Mouse (Mus musculus) neural tube, embryonic 13.5 days (tissue): ENCODE measurements at regions not wholly inside any gene's neighbourhood (a gene's known extent, or its start where the extent isn't known, plus 50 kb on each side); places are given as distances from the start of the nearest gene placed in this dataset.

Source experiments
- ATAC-seq: fragments of 200-750 bp; cut with Nextera tagmentation; 2 replicates; pipeline ENCODE4 v1.8.0; 2017; ENCODE audit warnings: low read depth, mild to moderate bottlenecking, moderate TSS enrichment, moderate library complexity
- H3K27ac ChIP-seq: fragments of 300-500 bp; sonication (generic); replicated peaks from 2 replicates; pipeline ENCODE4 v1.5.1; 2015; ENCODE audit warnings: moderate library complexity, mild to moderate bottlenecking, inconsistent platforms
- H3K27me3 ChIP-seq: fragments of 300-500 bp; sonication (generic); 2 replicates; pipeline ENCODE4 v1.6.1; 2015; ENCODE audit warnings: mild to moderate bottlenecking, inconsistent platforms
- H3K36me3 ChIP-seq: fragments of 300-500 bp; sonication (generic); 2 replicates; pipeline ENCODE4 v1.6.1; 2015; ENCODE audit warnings: mild to moderate bottlenecking, inconsistent platforms
- H3K4me1 ChIP-seq: fragments of 300-500 bp; sonication (generic); replicated peaks from 2 replicates; pipeline ENCODE4 v1.6.1; 2015; ENCODE audit warnings: inconsistent platforms
- H3K4me2 ChIP-seq: fragments of 300-500 bp; sonication (generic); 2 replicates; pipeline ENCODE4 v1.6.1; 2015; ENCODE audit warnings: inconsistent platforms, mild to moderate bottlenecking, moderate library complexity
- H3K4me3 ChIP-seq: fragments of 300-500 bp; sonication (generic); 2 replicates; pipeline ENCODE4 v1.5.1; 2015; ENCODE audit warnings: mild to moderate bottlenecking, inconsistent platforms
- H3K9ac ChIP-seq: fragments of 300-500 bp; sonication (generic); 2 replicates; pipeline ENCODE4 v1.6.1; 2015; ENCODE audit warnings: moderate library complexity, mild to moderate bottlenecking, inconsistent platforms
- H3K9me3 ChIP-seq: fragments of 300-500 bp; sonication (generic); 2 replicates; pipeline ENCODE4 v1.6.1; 2016; ENCODE audit warnings: inconsistent platforms
- WGBS: fragments of 180-500 bp; shearing (Covaris S2); methylation state at CpG from one replicate; pipeline ENCODE4 v1.1.7; 2015; 5-methylcytosine and 5-hydroxymethylcytosine counted together

- Histone ChIP-seq H3K9ac (no peak overlapping the region), H3K4me1 (peaks cover 25% of the 10 kb centered on the region), H3K4me2 (no peak overlapping the region), H3K36me3 (no peaks in the 10 kb centered on the region), H3K9me3 (no peaks in the 10 kb centered on the region), H3K27me3 (no peaks in the 10 kb centered on the region), H3K27ac (no peak overlapping the region), H3K4me3 (no peak overlapping the region)
- ATAC-seq = no peak
- 78% methylated on average over 7 of the region's 7 CpGs for WGBS
Measured at GRCm38 (mm10) chr2:93135324-93135723, 52.0 kb upstream of the Trp53i11 start.

GRCm38 (mm10) chr2:93133301-93133971 is 53.9 kb upstream of the Trp53i11 start:
- WGBS = 82% methylated on average over 10 of the region's 10 CpGs

DNA sequence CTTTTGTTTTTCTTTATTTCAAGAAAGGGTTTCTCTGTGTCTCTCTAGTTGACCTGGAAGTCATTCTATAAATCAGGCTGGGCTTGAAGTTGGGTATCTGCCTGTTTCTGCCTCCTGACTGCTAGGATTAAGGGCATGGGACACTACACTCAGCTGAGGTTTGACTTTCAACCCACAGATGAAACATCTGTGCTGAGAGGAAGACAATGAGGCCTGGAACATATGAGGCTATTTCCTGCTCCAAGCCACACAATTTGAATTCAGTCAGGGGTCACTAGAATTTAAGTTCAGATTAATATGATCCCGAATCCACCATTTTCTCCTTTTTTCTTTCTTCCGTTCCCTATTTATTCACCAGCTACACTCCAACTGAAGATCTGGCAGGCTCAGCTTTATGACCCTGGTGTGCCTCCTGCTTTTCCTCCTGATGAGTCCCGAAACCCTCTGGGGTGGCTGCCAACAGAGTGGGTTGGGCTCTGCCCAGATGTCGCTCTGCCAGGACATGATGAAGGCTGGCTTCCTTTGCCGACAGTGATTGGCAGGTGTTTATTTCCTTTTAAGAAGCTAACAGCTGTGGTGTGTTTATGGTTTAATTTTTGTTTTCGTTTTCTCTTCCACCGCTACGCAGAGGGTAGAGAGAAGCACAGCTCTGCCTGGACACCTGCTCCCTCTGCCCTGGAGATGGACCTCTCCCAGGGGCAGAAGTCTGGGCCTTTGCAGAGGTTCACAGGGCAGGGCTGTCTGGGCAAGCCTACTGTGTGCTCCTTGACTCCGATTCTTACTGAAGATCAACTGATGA is 55.3 kb upstream of the Trp53i11 start:
- H3K27me3 ChIP-seq = no peaks in the 10 kb centered on the region
- H3K27ac ChIP-seq = peak overlapping the region; percentile 71
- WGBS = 44% methylated on average over 9 of the region's 9 CpGs
- no peak overlapping the region for H3K4me2 ChIP-seq
- H3K4me3 ChIP-seq = no peak overlapping the region
- no peak overlapping the region for H3K9ac ChIP-seq
- peaks cover 27% of the 10 kb centered on the region for H3K4me1 ChIP-seq
- no peaks in the 10 kb centered on the region for H3K9me3 ChIP-seq
- no peak; the same call in 1 of the 2 replicates for ATAC-seq
- H3K36me3 ChIP-seq = no peaks in the 10 kb centered on the region

More at GRCm38 (mm10) chr2:93133301-93133971, 53.9 kb upstream of the Trp53i11 start:
- Histone ChIP-seq H3K4me2 (no peak overlapping the region), H3K4me1 (peaks cover 25% of the 10 kb centered on the region), H3K4me3 (no peak overlapping the region), H3K9me3 (no peaks in the 10 kb centered on the region), H3K27ac (no peak overlapping the region), H3K36me3 (no peaks in the 10 kb centered on the region), H3K27me3 (no peaks in the 10 kb centered on the region), H3K9ac (no peak overlapping the region)
- no peak for ATAC-seq

- no peak overlapping the region for H3K27ac ChIP-seq
- H3K27me3 ChIP-seq = no peaks in the 10 kb centered on the region
- no peak overlapping the region for H3K4me2 ChIP-seq
- ATAC-seq = no peak
- H3K9me3 ChIP-seq = no peaks in the 10 kb centered on the region
- H3K4me3 ChIP-seq = no peak overlapping the region
- no peaks in the 10 kb centered on the region for H3K36me3 ChIP-seq
- peaks cover 35% of the 10 kb centered on the region for H3K4me1 ChIP-seq
- WGBS = 87% methylated on average over 9 of the region's 9 CpGs
- no peak overlapping the region for H3K9ac ChIP-seq
Measured at GRCm38 (mm10) chr2:93131236-93131635, 56.1 kb upstream of the Trp53i11 start.

GRCm38 (mm10) chr2:93129176-93129575 is 58.2 kb upstream of the Trp53i11 start:
- H3K27ac ChIP-seq = no peak overlapping the region
- H3K9me3 ChIP-seq = no peaks in the 10 kb centered on the region
- H3K4me1 ChIP-seq = peaks cover 46% of the 10 kb centered on the region
- H3K4me3 ChIP-seq = no peak overlapping the region
- no peak overlapping the region for H3K4me2 ChIP-seq
- 63% methylated on average over 4 of the region's 4 CpGs for WGBS
- H3K9ac ChIP-seq = no peak overlapping the region
- H3K36me3 ChIP-seq = no peaks in the 10 kb centered on the region
- no peaks in the 10 kb centered on the region for H3K27me3 ChIP-seq
- ATAC-seq = no peak

DNA sequence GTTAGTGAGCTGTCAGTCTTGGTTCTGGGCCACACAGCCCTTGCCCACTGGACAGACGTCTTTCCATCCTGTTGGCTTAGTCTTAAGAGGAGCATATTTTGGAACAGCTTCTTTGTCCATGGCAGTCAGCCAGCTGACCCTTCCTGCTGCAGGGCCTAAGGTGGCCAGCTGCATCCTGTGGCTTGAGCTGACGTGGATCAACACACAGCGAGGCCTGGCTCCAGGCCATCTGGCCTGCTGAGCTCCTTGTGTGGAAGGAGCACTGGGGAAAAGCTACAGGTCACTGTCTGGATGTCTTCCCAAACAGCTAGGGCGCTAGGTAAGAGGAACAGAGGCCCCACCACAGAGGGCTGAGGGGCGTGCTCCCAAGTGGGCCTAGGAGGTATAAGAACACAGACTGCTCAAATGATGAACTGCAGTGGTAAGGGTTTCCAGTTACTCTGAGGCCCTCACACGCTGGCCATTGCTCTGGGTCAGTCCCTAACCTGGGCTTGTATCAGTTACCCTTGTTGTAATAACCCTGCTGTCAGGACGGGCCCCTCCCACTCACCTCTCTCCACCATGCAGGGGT is 60.7 kb upstream of the Trp53i11 start:
- Histone ChIP-seq H3K27ac (peak overlapping the region; percentile 75), H3K9me3 (no peaks in the 10 kb centered on the region), H3K4me1 (peaks cover 41% of the 10 kb centered on the region), H3K27me3 (no peaks in the 10 kb centered on the region), H3K9ac (no peak overlapping the region), H3K4me2 (no peak overlapping the region), H3K36me3 (no peaks in the 10 kb centered on the region), H3K4me3 (no peak overlapping the region)
- ATAC-seq = peak; percentile 40; the same call in 1 of the 2 replicates
- 47% methylated on average over 7 of the region's 7 CpGs for whole genome bisulfite sequencing

DNA sequence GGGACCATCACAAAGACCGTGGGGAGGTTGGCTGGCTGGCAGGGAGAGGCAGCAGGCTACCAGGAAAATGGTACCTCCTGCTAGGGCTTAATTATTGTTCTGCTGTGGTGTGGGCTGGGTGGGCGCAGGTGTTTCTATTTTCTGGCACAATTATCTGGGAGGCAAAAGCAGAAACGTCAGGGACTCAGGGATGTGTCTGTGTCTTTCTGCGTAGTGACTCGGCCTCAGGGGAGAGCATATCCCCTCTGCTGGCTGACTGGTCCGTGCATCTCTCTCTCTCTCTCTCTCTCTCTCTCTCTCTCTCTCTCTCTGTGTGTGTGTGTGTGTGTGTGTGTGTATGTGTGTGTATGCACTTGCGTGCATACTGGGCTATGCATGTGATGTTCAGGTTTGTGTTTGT is 61.2 kb upstream of the Trp53i11 start:
- no peaks in the 10 kb centered on the region for H3K27me3 ChIP-seq
- no peaks in the 10 kb centered on the region for H3K9me3 ChIP-seq
- 51% methylated on average over 7 of the region's 7 CpGs for WGBS
- H3K36me3 ChIP-seq = no peaks in the 10 kb centered on the region
- no peak overlapping the region for H3K4me2 ChIP-seq
- H3K4me1 ChIP-seq = peaks cover 44% of the 10 kb centered on the region
- H3K9ac ChIP-seq = no peak overlapping the region
- peak; percentile 51 for ATAC-seq
- peak overlapping the region; percentile 75 for H3K27ac ChIP-seq
- H3K4me3 ChIP-seq = no peak overlapping the region

- no peaks in the 10 kb centered on the region for H3K36me3 ChIP-seq
- no peaks in the 10 kb centered on the region for H3K27me3 ChIP-seq
- H3K27ac ChIP-seq = peak overlapping the region; percentile 75; the same call in 1 of the 2 replicates
- no peaks in the 10 kb centered on the region for H3K9me3 ChIP-seq
- WGBS = 91% methylated on average over 7 of the region's 7 CpGs
- no peak for ATAC-seq
- no peak overlapping the region for H3K4me2 ChIP-seq
- H3K4me3 ChIP-seq = no peak overlapping the region
- H3K9ac ChIP-seq = no peak overlapping the region
- H3K4me1 ChIP-seq = peaks cover 44% of the 10 kb centered on the region
Measured at GRCm38 (mm10) chr2:93124866-93125467, 62.4 kb upstream of the Trp53i11 start.

GRCm38 (mm10) chr2:93123829-93124228 is 63.5 kb upstream of the Trp53i11 start:
- Histone ChIP-seq H3K27ac (peak overlapping the region; percentile 57), H3K36me3 (no peaks in the 10 kb centered on the region), H3K4me1 (peaks cover 54% of the 10 kb centered on the region), H3K4me3 (no peak overlapping the region), H3K4me2 (no peak overlapping the region), H3K9ac (peak overlapping the region; percentile 18; the same call in 1 of the 2 replicates), H3K9me3 (no peaks in the 10 kb centered on the region), H3K27me3 (no peaks in the 10 kb centered on the region)
- 58% methylated on average over 11 of the region's 11 CpGs for WGBS
- peak; percentile 27; the same call in 1 of the 2 replicates for ATAC-seq

GRCm38 (mm10) chr2:93120386-93120785 is 67.0 kb upstream of the Trp53i11 start:
- ATAC-seq = no peak
- peaks cover 37% of the 10 kb centered on the region for H3K4me1 ChIP-seq
- no peaks in the 10 kb centered on the region for H3K27me3 ChIP-seq
- H3K27ac ChIP-seq = no peak overlapping the region
- H3K36me3 ChIP-seq = no peaks in the 10 kb centered on the region
- H3K9ac ChIP-seq = no peak overlapping the region
- H3K4me2 ChIP-seq = no peak overlapping the region
- no peaks in the 10 kb centered on the region for H3K9me3 ChIP-seq
- H3K4me3 ChIP-seq = no peak overlapping the region
- 84% methylated on average over 13 of the region's 13 CpGs for WGBS

GRCm38 (mm10) chr2:93119001-93119400 is 68.3 kb upstream of the Trp53i11 start:
- no peak overlapping the region for H3K9ac ChIP-seq
- peaks cover 32% of the 10 kb centered on the region for H3K4me1 ChIP-seq
- no peak overlapping the region for H3K4me3 ChIP-seq
- no peaks in the 10 kb centered on the region for H3K27me3 ChIP-seq
- H3K36me3 ChIP-seq = no peaks in the 10 kb centered on the region
- WGBS = 64% methylated on average over 8 of the region's 8 CpGs
- ATAC-seq = no peak
- no peak overlapping the region for H3K27ac ChIP-seq
- H3K4me2 ChIP-seq = no peak overlapping the region
- H3K9me3 ChIP-seq = no peaks in the 10 kb centered on the region

GRCm38 (mm10) chr2:93115303-93115702 is 69.3 kb upstream of the Prdm11 start:
- no peak for ATAC-seq
- 42% methylated on average over 3 of the region's 3 CpGs for WGBS
- no peaks in the 10 kb centered on the region for H3K9me3 ChIP-seq

More at GRCm38 (mm10) chr2:93115303-93115702, 69.3 kb upstream of the Prdm11 start:
- H3K4me1 ChIP-seq = peaks cover 18% of the 10 kb centered on the region
- H3K27ac ChIP-seq = no peak overlapping the region
- H3K27me3 ChIP-seq = no peaks in the 10 kb centered on the region; the same call in 1 of the 2 replicates
- no peak overlapping the region for H3K4me2 ChIP-seq
- H3K9ac ChIP-seq = no peak overlapping the region
- H3K36me3 ChIP-seq = no peaks in the 10 kb centered on the region
- no peak overlapping the region for H3K4me3 ChIP-seq
